Mouse (Mus musculus) kidney, adult 11 months (tissue): ENCODE measurements at regions not wholly inside any gene's neighbourhood (a gene's known extent, or its start where the extent isn't known, plus 50 kb on each side); places are given as distances from the start of the nearest gene placed in this dataset.

Experiments
- DNase-seq: peaks from one replicate; pipeline ENCODE4 v3.0.0; 2022

DNA sequence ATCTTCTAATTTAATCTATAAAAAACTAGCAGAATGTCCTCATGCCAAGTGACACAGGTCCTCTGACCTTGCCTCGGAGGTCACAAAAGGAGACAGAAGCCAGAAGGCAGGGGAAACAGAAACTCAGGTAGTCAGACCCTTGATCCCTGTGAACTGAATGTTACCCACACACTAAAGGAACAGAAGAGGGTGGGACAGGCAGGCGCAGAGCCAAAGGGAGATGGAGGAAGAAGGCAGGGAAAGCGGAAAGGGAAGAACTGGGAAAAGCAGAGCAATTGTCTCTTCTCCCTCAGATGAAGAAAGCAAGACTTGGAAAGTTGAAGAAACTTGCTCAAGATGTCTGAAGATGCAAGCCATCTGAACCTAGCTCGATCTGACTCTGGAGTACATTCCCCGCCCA is 62.7 kb upstream of the Gm15217 start:
- no peak for DNase-seq

- peak; percentile 35 for DNase-seq
Measured at GRCm38 (mm10) chr14:46317406-46318045, 61.7 kb upstream of the Gm15217 start.

DNA sequence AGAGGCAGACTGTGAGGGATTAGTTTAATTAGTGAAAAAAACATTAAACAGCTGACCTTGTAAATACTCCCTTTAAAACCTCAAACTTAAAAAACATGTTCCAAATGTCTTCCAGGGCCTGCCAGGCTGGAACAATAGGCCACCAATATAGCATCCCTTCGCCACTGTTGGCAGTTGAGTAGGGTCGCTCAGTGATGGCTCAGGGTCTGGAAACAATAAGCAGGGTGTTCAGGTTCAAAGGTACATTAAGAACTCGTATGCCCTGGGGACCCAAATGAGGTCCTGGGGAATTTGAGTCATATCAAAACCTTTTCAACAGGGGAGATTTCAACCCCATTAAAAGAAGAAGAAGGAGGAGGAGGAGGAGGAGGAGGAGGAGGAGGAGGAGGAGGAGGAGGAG is 51.1 kb upstream of the Gm15217 start:
- no peak for DNase-seq
